Mouse (Mus musculus): Measurements from ENCODE around the gene Slc6a18.

Slc6a18 gene

GRCm38 (mm10) chr13:73685502-73685901, 7.7 kb upstream of the Slc6a18 start:
- no peak for DNase-seq (ENCODE audit: low spot score)

- no peak for DNase-seq (ENCODE audit: low spot score)
Observed at GRCm38 (mm10) chr13:73684412-73684811, 6.6 kb upstream of the Slc6a18 start.

DNA sequence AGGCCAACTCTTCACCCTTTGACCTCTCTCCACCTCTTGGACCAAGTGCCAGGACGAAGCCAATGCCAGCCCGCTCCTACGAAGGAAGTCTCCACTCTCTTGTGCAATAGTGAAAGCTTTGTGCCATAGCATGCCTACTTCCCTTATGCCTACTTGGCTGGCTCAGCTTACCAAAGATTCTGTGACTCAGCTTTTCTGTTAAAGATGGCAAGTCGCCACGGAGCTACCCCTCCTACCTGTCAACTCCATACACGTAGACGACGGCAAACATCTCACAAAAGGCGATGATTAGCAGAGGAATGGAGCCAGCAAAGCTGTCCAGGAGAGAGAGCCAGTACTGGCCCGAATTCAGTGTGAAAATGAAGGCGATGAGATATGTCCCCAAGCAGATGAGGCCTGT, 5.9 kb upstream of the Slc6a18 start:
- DNase-seq (ENCODE audit: low spot score), result peak; percentile 11

DNA sequence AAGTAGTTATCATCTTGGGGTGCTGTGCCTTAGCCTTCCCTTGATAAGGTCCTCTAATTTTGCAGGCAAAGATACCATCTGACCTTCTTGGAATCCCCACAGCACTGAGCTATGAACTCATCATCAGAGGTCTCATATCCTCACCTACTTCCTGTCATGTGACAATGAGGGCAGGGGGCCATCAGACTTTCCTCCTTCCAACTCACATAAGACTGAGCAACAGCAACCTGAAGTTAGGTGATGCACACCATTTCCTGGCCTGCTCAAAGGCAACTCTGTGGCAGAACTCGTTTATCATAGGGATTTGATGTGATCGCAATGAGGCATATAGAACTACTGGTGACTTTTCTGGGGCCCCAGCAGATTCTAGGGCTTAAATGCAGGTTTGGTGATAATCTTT, 4.4 kb upstream of the Slc6a18 start:
- DNase-seq (ENCODE audit: low spot score), result no peak

DNA sequence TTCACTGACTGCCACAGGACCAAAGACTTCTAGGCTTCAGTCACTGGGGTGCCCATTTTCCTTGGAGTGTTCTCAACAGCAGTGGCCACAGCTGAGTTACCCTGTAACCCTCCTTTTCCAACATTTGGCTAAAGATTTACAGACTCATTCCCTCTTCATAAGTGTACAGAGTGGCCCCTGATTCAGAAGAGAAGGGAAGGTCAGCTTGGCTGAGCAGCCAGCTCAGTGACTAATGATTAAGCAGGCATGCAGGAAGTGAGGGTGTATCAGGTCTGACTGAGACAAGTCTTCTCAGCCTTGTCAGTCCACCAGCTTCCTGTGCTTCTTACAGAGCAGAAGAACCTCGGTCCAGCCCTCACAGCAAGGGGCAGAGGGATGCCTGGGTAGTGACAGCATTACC, 2.6 kb upstream of the Slc6a18 start:
- DNase-seq (ENCODE audit: low spot score), result no peak

GRCm38 (mm10) chr13:73679311-73679710, 1.5 kb upstream of the Slc6a18 start:
- no peak for DNase-seq (ENCODE audit: low spot score)

- no peak for DNase-seq (ENCODE audit: low spot score)
Observed at GRCm38 (mm10) chr13:73675161-73675560, 2.7 kb downstream of the Slc6a18 start.

DNA sequence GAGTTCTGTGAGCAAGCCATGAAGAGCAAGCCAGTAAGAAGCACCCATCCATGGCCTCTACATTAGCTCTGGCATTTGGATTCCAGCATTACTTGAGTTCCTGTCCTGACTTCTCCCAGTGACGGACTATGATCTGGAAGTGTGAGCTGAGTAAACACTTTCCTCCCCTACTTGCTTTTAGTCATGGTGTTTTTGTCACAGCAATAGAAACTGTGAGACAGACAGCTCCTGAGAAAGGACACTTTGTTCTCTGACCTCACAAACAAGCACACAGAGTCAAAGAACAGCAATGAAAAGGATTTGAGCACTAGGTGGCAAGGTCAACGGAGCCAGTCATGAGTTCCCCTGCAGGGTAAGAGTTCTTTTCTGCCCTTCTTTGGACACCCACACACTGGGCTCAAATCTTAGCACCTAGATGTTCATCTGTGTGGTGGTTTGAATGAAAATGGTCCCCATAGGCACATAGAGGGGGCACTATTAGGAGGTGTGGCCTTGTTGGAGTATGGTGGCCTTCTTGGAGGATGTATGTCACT, 17.6 kb downstream of the Slc6a18 start:
- no peak for DNase-seq (ENCODE audit: low spot score)

DNA sequence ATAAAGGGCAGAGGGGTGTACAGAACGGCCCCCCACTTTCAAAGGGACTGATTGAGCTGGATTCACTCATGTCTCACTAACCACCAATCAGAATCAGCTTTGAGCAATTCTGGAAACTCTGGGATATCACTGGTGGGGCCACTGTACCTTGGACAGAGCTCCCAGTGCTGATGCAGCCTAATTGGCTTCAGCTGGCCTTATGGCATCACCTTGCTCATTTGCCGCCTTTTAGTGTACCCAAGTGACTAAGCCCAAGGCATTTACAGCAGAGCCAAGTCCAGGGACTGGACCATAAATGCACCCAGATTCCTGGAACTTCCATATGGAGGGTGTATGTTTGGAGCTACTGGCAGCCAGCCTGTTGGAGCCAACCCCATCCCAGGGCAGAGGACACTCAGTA, 18.9 kb downstream of the Slc6a18 start:
- DNase-seq (ENCODE audit: low spot score), result no peak

DNA sequence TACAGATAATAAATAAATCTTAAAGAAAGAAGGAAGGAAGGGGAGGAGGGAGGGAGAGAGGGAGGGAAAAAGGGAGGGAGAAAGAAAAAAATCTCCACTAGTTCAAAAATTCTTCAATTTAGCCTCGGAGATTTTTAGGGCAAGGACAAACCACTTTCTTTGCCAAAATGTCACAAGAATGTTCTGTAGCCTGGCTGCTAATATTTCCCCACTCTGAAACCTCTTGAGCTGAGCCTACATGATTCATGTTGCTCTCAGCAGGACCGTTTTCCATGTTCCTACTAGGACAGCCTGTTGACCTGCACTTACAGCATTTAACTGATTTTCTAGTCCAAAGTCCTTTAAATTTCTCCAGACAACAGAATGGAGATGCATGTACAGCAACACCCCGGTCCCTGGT, 22.8 kb downstream of the Slc6a18 start:
- DNase-seq (ENCODE audit: low spot score), result no peak

GRCm38 (mm10) chr13:73653266-73653665, 24.6 kb downstream of the Slc6a18 start:
- no peak for DNase-seq (ENCODE audit: low spot score)

- peak; percentile 41 for DNase-seq (ENCODE audit: low spot score)
Observed at GRCm38 (mm10) chr13:73646397-73647087, 31.3 kb downstream of the Slc6a18 start.

GRCm38 (mm10) chr13:73641296-73641695, 36.5 kb downstream of the Slc6a18 start:
- no peak for DNase-seq (ENCODE audit: low spot score)

- DNase-seq (ENCODE audit: low spot score), result no peak
Observed at GRCm38 (mm10) chr13:73637826-73638225, 40.0 kb downstream of the Slc6a18 start.

DNA sequence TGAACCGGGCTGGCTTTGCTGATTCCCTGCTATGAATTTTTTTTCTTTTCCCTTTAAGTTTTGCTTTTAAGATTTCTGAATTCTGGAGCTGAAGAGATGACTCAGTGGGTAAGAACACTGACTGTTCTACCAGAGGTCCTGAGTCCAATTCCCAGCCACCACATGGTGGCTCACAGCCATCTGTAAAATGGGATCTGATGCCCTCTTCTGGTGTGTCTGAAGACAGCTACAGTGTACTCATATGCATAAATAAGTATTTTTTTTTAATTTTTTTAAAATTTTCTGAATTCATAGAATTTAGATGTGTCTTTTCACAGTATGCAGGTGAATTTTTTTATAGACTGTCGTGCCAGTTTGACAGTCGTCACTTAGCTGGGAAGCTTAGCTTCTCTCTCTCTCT, 46.0 kb downstream of the Slc6a18 start:
- no peak for DNase-seq (ENCODE audit: low spot score)

DNA sequence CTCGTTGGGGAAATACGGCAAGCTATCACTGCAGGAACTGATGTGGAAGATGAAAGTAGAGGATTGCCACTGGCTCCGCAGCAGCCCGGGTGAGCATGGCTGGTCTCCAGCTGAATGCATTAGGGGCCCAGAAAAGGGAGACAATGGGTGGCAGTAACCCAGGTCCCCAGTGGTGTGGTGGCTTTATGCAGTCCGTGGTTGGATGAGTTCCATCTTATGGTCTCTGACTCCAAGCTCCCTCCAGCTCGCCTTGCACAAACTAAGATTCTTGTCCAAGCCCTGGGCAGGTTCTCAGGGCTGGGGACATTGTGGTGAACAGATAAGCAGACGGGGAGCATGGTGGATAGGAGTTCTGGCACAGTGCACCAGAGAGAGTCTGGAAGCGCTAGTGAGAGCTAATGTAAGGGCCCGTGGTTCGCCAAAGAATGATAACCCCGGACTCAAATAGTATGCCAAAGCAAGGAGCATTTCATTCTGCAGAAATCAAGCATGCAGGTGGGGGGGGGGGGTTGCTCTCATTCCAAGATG, 49.2 kb downstream of the Slc6a18 start:
- no peak for DNase-seq (ENCODE audit: low spot score)

GRCm38 (mm10) chr13:73626745-73627549, 50.9 kb downstream of the Slc6a18 start, which contains the start of gene Tert:
Tert (plus strand) TSS chr13:73626911.
- DNase-seq (ENCODE audit: low spot score), result peak; percentile 58

DNA sequence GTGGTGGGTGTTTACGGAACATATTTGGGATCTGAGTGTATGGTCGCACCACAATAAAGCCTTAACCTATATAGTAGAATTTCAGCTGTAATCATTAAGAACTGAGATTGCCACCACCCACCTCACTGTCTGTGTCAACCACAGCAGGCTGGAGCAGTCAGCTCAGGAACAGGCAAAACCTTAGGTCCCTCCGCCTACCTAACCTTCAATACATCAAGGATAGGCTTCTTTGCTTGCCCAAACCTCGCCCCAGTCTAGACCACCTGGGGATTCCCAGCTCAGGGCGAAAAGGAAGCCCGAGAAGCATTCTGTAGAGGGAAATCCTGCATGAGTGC, 51.4 kb downstream of the Slc6a18 start:
- no peak for DNase-seq (ENCODE audit: low spot score)

GRCm38 (mm10) chr13:73620637-73621036, 57.2 kb downstream of the Slc6a18 start:
- DNase-seq (ENCODE audit: low spot score), result no peak

DNA sequence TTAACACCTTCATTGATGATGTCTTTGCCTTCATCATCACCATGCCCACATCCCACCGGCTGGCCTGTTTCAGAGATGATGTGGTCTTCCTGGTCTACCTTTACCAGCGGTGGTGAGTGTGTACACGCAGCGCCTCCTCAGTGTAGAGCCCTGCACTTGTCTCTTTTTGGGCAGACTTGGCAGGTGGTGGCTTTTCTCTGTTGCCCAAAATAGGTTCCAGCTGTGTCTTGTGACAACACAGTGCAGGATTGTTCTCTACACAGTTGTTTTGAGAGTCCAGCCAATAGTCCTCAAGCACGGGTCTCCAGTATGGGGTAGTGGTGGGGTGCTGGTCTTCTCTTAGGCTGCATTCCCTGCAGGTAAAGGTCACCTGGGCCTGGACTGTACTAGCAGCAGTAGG, 59.4 kb downstream of the Slc6a18 start:
- DNase-seq (ENCODE audit: low spot score), result no peak

Data from ovary, postnatal 36 days (tissue).